Mouse (Mus musculus) liver, embryonic 12.5 days (tissue): ENCODE results near the gene Ppm1h. TPM values are rescaled to one million over a fixed set of nuclear protein-coding genes. Genes with fewer than 3 reads are reported as not detected.
"Not testable (repeated sequence)": the region's sequence is repeated elsewhere in the genome, so short reads cannot be mapped to it uniquely, and the experiment has no call there.

Experiments
- ATAC-seq: fragments of 200-750 bp; cut with Nextera tagmentation; 2 replicates; pipeline ENCODE4 v1.8.0; 2017; ENCODE audit warnings: moderate number of reproducible peaks, mild to moderate bottlenecking, moderate library complexity
- H3K27ac ChIP-seq: fragments of 300-500 bp; sonication (generic); 2 replicates; pipeline ENCODE4 v1.5.1; 2016; ENCODE audit warnings: mild to moderate bottlenecking
- H3K27me3 ChIP-seq: fragments of 300-500 bp; sonication (generic); replicated peaks from 2 replicates; pipeline ENCODE4 v1.6.1; 2016; ENCODE audit warnings: mild to moderate bottlenecking, moderate library complexity
- H3K36me3 ChIP-seq: fragments of 300-500 bp; sonication (generic); 2 replicates; pipeline ENCODE4 v1.6.1; 2016; ENCODE audit warnings: mild to moderate bottlenecking, moderate library complexity
- H3K4me1 ChIP-seq: fragments of 300-500 bp; sonication (generic); 2 replicates; pipeline ENCODE4 v1.6.1; 2016
- H3K4me2 ChIP-seq: fragments of 300-500 bp; sonication (generic); 2 replicates; pipeline ENCODE4 v1.6.1; 2016; ENCODE audit warnings: mild to moderate bottlenecking, moderate library complexity
- H3K4me3 ChIP-seq: fragments of 300-500 bp; sonication (generic); 2 replicates; pipeline ENCODE4 v1.5.1; 2016; ENCODE audit warnings: mild to moderate bottlenecking, moderate library complexity
- H3K9ac ChIP-seq: fragments of 300-500 bp; sonication (generic); 2 replicates; pipeline ENCODE4 v1.6.1; 2016; ENCODE audit warnings: mild to moderate bottlenecking, moderate library complexity
- H3K9me3 ChIP-seq: fragments of 300-500 bp; sonication (generic); replicated peaks from 2 replicates; pipeline ENCODE4 v1.6.1; 2016; ENCODE audit warnings: mild to moderate bottlenecking, moderate library complexity
- WGBS: fragments of 180-500 bp; shearing (Covaris S2); methylation state at CpG from one replicate; pipeline ENCODE4 v1.1.7; 2016; ENCODE audit not compliant: insufficient replicate concordance; 5-methylcytosine and 5-hydroxymethylcytosine counted together
- polyA plus RNA-seq: library from polyadenylated mRNA; unstranded; fragments of >200 nt; fragmentation: Nextera tagmentation; extraction: Ambion mirVana; gene quantifications from 2 replicates; pipeline ENCODE4 v1.2.1, GENCODE M21; 2016

Ppm1h gene
- polyA plus RNA-seq, 1 experiment from 2014 or later, result 1.6 TPM

GRCm38 (mm10) chr10:122918754-122919153 lies 240.2 kb downstream of the Ppm1h start:
- H3K9ac ChIP-seq, result no peak overlapping the region
- no peak overlapping the region for H3K4me3 ChIP-seq
- no peak overlapping the region for H3K4me2 ChIP-seq
- ATAC-seq, result no peak
- H3K27me3 ChIP-seq, result no peaks in the 10 kb centered on the region
- no peak overlapping the region for H3K27ac ChIP-seq
- H3K9me3 ChIP-seq, result no peaks in the 10 kb centered on the region
- WGBS, result 80% methylated on average over 5 of the region's 5 CpGs
- no peaks in the 10 kb centered on the region for H3K4me1 ChIP-seq
- H3K36me3 ChIP-seq, result no peaks in the 10 kb centered on the region

GRCm38 (mm10) chr10:122919416-122919815 lies 240.9 kb downstream of the Ppm1h start:
- Histone ChIP-seq H3K27ac (no peak overlapping the region), H3K4me1 (no peaks in the 10 kb centered on the region), H3K4me3 (no peak overlapping the region), H3K27me3 (no peaks in the 10 kb centered on the region), H3K9ac (no peak overlapping the region), H3K9me3 (no peaks in the 10 kb centered on the region), H3K36me3 (no peaks in the 10 kb centered on the region), H3K4me2 (no peak overlapping the region)
- 68% methylated on average over 2 of the region's 2 CpGs for WGBS
- ATAC-seq, result no peak

- WGBS, result 82% methylated on average over 11 of the region's 11 CpGs
- no peak for ATAC-seq
- H3K9me3 ChIP-seq, result no peaks in the 10 kb centered on the region
- H3K4me2 ChIP-seq, result no peak overlapping the region
- no peaks in the 10 kb centered on the region for H3K4me1 ChIP-seq
- no peaks in the 10 kb centered on the region for H3K36me3 ChIP-seq
- no peaks in the 10 kb centered on the region for H3K27me3 ChIP-seq
- no peak overlapping the region for H3K27ac ChIP-seq
- no peak overlapping the region for H3K9ac ChIP-seq
- H3K4me3 ChIP-seq, result no peak overlapping the region
These were observed 241.7 kb downstream of the Ppm1h start for GRCm38 (mm10) chr10:122920218-122920795.

- no peaks in the 10 kb centered on the region for H3K27me3 ChIP-seq
- H3K9ac ChIP-seq, result no peak overlapping the region
- no peaks in the 10 kb centered on the region for H3K9me3 ChIP-seq
- H3K36me3 ChIP-seq, result no peaks in the 10 kb centered on the region
- 43% methylated on average over 7 of the region's 7 CpGs for WGBS
- H3K27ac ChIP-seq, result no peak overlapping the region
- H3K4me1 ChIP-seq, result no peaks in the 10 kb centered on the region
- H3K4me2 ChIP-seq, result no peak overlapping the region
- ATAC-seq, result no peak
- H3K4me3 ChIP-seq, result no peak overlapping the region
These were observed 243.7 kb downstream of the Ppm1h start for GRCm38 (mm10) chr10:122922226-122922625.

GRCm38 (mm10) chr10:122924571-122924970 lies 246.0 kb downstream of the Ppm1h start:
- not testable (repeated sequence) for ATAC-seq, H3K9me3 ChIP-seq, H3K27me3 ChIP-seq, H3K9ac ChIP-seq, H3K27ac ChIP-seq, H3K36me3 ChIP-seq, H3K4me1 ChIP-seq, H3K4me3 ChIP-seq, H3K4me2 ChIP-seq
- WGBS, result 28% methylated on average over 5 of the region's 5 CpGs

- Histone ChIP-seq H3K9ac (no peak overlapping the region), H3K4me3 (no peak overlapping the region), H3K27me3 (no peaks in the 10 kb centered on the region), H3K9me3 (no peaks in the 10 kb centered on the region), H3K4me1 (peaks cover 14% of the 10 kb centered on the region; the same call in 1 of the 2 replicates), H3K4me2 (no peak overlapping the region), H3K36me3 (no peaks in the 10 kb centered on the region), H3K27ac (no peak overlapping the region)
- ATAC-seq, result no peak
- WGBS, result 82% methylated on average over 4 of the region's 4 CpGs
These were observed 247.7 kb downstream of the Ppm1h start for GRCm38 (mm10) chr10:122926275-122926674.

- 63% methylated on average over 4 of the region's 4 CpGs for WGBS
- Histone ChIP-seq H3K4me2 (no peak overlapping the region), H3K27ac (no peak overlapping the region), H3K4me1 (peaks cover 31% of the 10 kb centered on the region), H3K9ac (no peak overlapping the region), H3K4me3 (no peak overlapping the region), H3K27me3 (0 out of 2 replicates have a peak, but pooled peaks cover 4% of the 10 kb centered on the region), H3K36me3 (no peaks in the 10 kb centered on the region), H3K9me3 (no peaks in the 10 kb centered on the region)
- ATAC-seq, result no peak
These were observed 252.0 kb downstream of the Ppm1h start for GRCm38 (mm10) chr10:122930520-122930919.

GRCm38 (mm10) chr10:122931193-122931832 lies 252.8 kb downstream of the Ppm1h start:
- ATAC-seq, result no peak
- Histone ChIP-seq H3K27me3 (0 out of 2 replicates have a peak, but pooled peaks cover 4% of the 10 kb centered on the region), H3K9ac (no peak overlapping the region), H3K4me3 (no peak overlapping the region), H3K9me3 (no peaks in the 10 kb centered on the region), H3K36me3 (no peaks in the 10 kb centered on the region), H3K27ac (no peak overlapping the region), H3K4me1 (peaks cover 31% of the 10 kb centered on the region), H3K4me2 (no peak overlapping the region)
- WGBS, result 19% methylated on average over 13 of the region's 13 CpGs

GRCm38 (mm10) chr10:122931851-122932550 lies 253.4 kb downstream of the Ppm1h start:
- 61% methylated on average over 10 of the region's 10 CpGs for whole genome bisulfite sequencing
- no peak overlapping the region for H3K4me3 ChIP-seq
- no peak for ATAC-seq
- H3K27ac ChIP-seq, result no peak overlapping the region
- H3K4me2 ChIP-seq, result no peak overlapping the region
- H3K4me1 ChIP-seq, result peaks cover 31% of the 10 kb centered on the region
- H3K9me3 ChIP-seq, result no peaks in the 10 kb centered on the region
- H3K36me3 ChIP-seq, result no peaks in the 10 kb centered on the region
- no peak overlapping the region for H3K9ac ChIP-seq
- H3K27me3 ChIP-seq, result 0 out of 2 replicates have a peak, but pooled peaks cover 4% of the 10 kb centered on the region

- WGBS, result 30% methylated on average over 15 of the region's 15 CpGs
- H3K36me3 ChIP-seq, result no peaks in the 10 kb centered on the region
- no peak overlapping the region for H3K4me3 ChIP-seq
- no peak overlapping the region for H3K27ac ChIP-seq
- no peaks in the 10 kb centered on the region for H3K9me3 ChIP-seq
- H3K4me1 ChIP-seq, result peaks cover 31% of the 10 kb centered on the region
- H3K27me3 ChIP-seq, result 0 out of 2 replicates have a peak, but pooled peaks cover 4% of the 10 kb centered on the region
- H3K4me2 ChIP-seq, result peak overlapping the region; percentile 31
- no peak overlapping the region for H3K9ac ChIP-seq
- ATAC-seq, result peak; percentile 44; the same call in 1 of the 2 replicates
These were observed 254.7 kb downstream of the Ppm1h start for GRCm38 (mm10) chr10:122933053-122933838.

GRCm38 (mm10) chr10:122935406-122935805 lies 256.8 kb downstream of the Ppm1h start:
- ATAC-seq, H3K9me3 ChIP-seq, H3K27ac ChIP-seq, H3K4me2 ChIP-seq, H3K9ac ChIP-seq, H3K36me3 ChIP-seq, H3K27me3 ChIP-seq, H3K4me3 ChIP-seq: not testable (repeated sequence)
- WGBS, result no CpG with 5 or more reads among the region's 4 CpGs
- peaks cover 25% of the 10 kb centered on the region for H3K4me1 ChIP-seq

- H3K27me3 ChIP-seq, H3K4me2 ChIP-seq, H3K9ac ChIP-seq, H3K4me3 ChIP-seq, H3K9me3 ChIP-seq, ATAC-seq, H3K27ac ChIP-seq, H3K36me3 ChIP-seq: not testable (repeated sequence)
- no CpG with 5 or more reads among the region's 4 CpGs for WGBS
- H3K4me1 ChIP-seq, result peaks cover 13% of the 10 kb centered on the region
These were observed 258.8 kb downstream of the Ppm1h start for GRCm38 (mm10) chr10:122937380-122937779.
